ENCODE assay signal across 36 mouse cellular contexts in genomic region chr11:59653003-59653402, GRCm38 (mm10). TPM values are rescaled to one million over a fixed set of nuclear protein-coding genes. Genes with fewer than 3 reads are reported as not detected.
DNase-seq lines count a peak whose midpoint lies in the region; ATAC-seq and TF ChIP-seq lines count a peak whose summit lies in the region.
"Had no signal": no experiment of that assay in that cellular context is flagged by ENCODE, and none has a peak within 500 bp of the region (broad histone marks: within the 10 kb centered on the region; RNA-seq: fewer than 3 reads in every experiment).

No protein-coding gene starts in this region.

- no peak overlapping the region for H3K4me3 ChIP-seq in neural tube, embryonic 13.5 days
- no peak overlapping the region for H3K4me3 ChIP-seq in neural tube, embryonic 15.5 days (replicated peaks)
- no peak overlapping the region for H3K4me3 ChIP-seq in CH12.LX (replicated peaks in 1 of 3; ENCODE audit: low read depth in 2 of 3, low read length in 2 of 3, poor library complexity in 1 of 3)
- H3K4me3 ChIP-seq: forebrain, embryonic 13.5 days; heart, embryonic 12.5 days; hindbrain, embryonic 10.5 days; kidney, embryonic 15.5 days; limb, embryonic 12.5 days; midbrain, embryonic 10.5 days; stomach, embryonic 15.5 days had no signal

- H3K9me3 ChIP-seq in neural tube, embryonic 13.5 days = no peaks in the 10 kb centered on the region
- H3K9me3 ChIP-seq in neural tube, embryonic 15.5 days (replicated peaks) = no peaks in the 10 kb centered on the region
- no peaks in the 10 kb centered on the region for H3K9me3 ChIP-seq in CH12.LX (replicated peaks; ENCODE audit: low read length)
- H3K9me3 ChIP-seq: forebrain, embryonic 13.5 days; heart, embryonic 12.5 days; hindbrain, embryonic 10.5 days; kidney, embryonic 15.5 days; limb, embryonic 12.5 days; midbrain, embryonic 10.5 days; stomach, embryonic 15.5 days had no signal

- no peaks in the 10 kb centered on the region for H3K27me3 ChIP-seq in neural tube, embryonic 13.5 days
- H3K27me3 ChIP-seq in neural tube, embryonic 15.5 days (replicated peaks) = no peaks in the 10 kb centered on the region
- H3K27me3 ChIP-seq in CH12.LX (replicated peaks) = peaks cover 9% of the 10 kb centered on the region
- H3K27me3 ChIP-seq in splenic B cell, adult 2 months (ENCODE audit: control insufficient read depth, insufficient read depth, low read length, poor library complexity, severe bottlenecking) = no peaks in the 10 kb centered on the region
- H3K27me3 ChIP-seq: forebrain, embryonic 13.5 days; heart, embryonic 12.5 days; kidney, embryonic 15.5 days; limb, embryonic 12.5 days; stomach, embryonic 15.5 days had no signal

- no peaks in the 10 kb centered on the region for H3K4me1 ChIP-seq in neural tube, embryonic 13.5 days (replicated peaks)
- H3K4me1 ChIP-seq in neural tube, embryonic 15.5 days = no peaks in the 10 kb centered on the region
- H3K4me1 ChIP-seq in CH12.LX (ENCODE audit: control insufficient read depth in 1 of 2, insufficient read depth in 2 of 2) = peaks cover 0 to 4% of the 10 kb centered on the region in 2 experiments; a peak in 1 of 4 replicates
- H3K4me1 ChIP-seq: forebrain, embryonic 13.5 days; stomach, embryonic 15.5 days had no signal

- no peak for TF ChIP-seq EP300 in CH12.LX (IDR thresholded peaks at IDR 0.05; ENCODE audit: low read length)

- in situ Hi-C loops in CH12.LX (cut with MboI; ENCODE audit: low pct_ligation_motif_present, low pct_unique_long_range_greater_than_20kb, low sequenced_read_pairs) = no loop called here

- 85% methylated on average over 2 of the region's 2 CpGs for WGBS in neural tube, embryonic 13.5 days
- WGBS in neural tube, embryonic 15.5 days = 87% methylated on average over 2 of the region's 2 CpGs

- H3K36me3 ChIP-seq in neural tube, embryonic 13.5 days = no peaks in the 10 kb centered on the region
- H3K36me3 ChIP-seq in neural tube, embryonic 15.5 days = no peaks in the 10 kb centered on the region
- H3K36me3 ChIP-seq in CH12.LX (replicated peaks in 1 of 2; ENCODE audit: control insufficient read depth in 1 of 2, insufficient read depth in 1 of 2, low read length in 1 of 2) = no peaks in the 10 kb centered on the region
- no peaks in the 10 kb centered on the region for H3K36me3 ChIP-seq in splenic B cell, adult 2 months (ENCODE audit: control insufficient read depth, insufficient read depth, low read length, poor library complexity, severe bottlenecking)
- H3K36me3 ChIP-seq: heart, embryonic 12.5 days; hindbrain, embryonic 10.5 days; kidney, embryonic 15.5 days; limb, embryonic 12.5 days; midbrain, embryonic 10.5 days; stomach, embryonic 15.5 days had no signal

- TF ChIP-seq RAD21 in CH12.LX (IDR thresholded peaks at IDR 0.05; ENCODE audit: low read depth, low read length) = no peak

- peak; percentile 19 for DNase-seq in CH12.LX (ENCODE audit: extremely low read depth)
- DNase-seq in induced T-regulatory cell, adult 2 months (ENCODE audit: low read depth) = peak; percentile 50
- peak; percentile 32 for DNase-seq in splenic B cell, adult 2 months (ENCODE audit: low read depth, low spot score)
- no peak for DNase-seq in layer of hippocampus, adult 9-11 months
- DNase-seq in right cerebral cortex, postnatal 4 days = no peak
- no peak for DNase-seq in cerebellum, postnatal 4 days (ENCODE audit: low spot score in 2 of 2)
- DNase-seq: adrenal gland, postnatal 36 days; cerebellum, adult 11 months; cerebellum, postnatal 10 days; embryo, embryonic 11 days; heart, adult 11 months; heart, postnatal 10 days; kidney, adult 11 months; kidney, postnatal 36 days; lung, adult 2 months; lung, postnatal 36 days; right cerebral cortex, postnatal 25 days; thymus, adult 18-20 months had no signal

- H3K9ac ChIP-seq in neural tube, embryonic 13.5 days = no peak overlapping the region
- H3K9ac ChIP-seq in neural tube, embryonic 15.5 days (replicated peaks) = no peak overlapping the region
- no peak overlapping the region for H3K9ac ChIP-seq in CH12.LX (ENCODE audit: insufficient read depth, low read depth)
- H3K9ac ChIP-seq: forebrain, embryonic 13.5 days; heart, embryonic 12.5 days; kidney, embryonic 15.5 days; limb, embryonic 12.5 days; stomach, embryonic 15.5 days had no signal

- TF ChIP-seq POLR2A in CH12.LX (IDR thresholded peaks at IDR 0.05; ENCODE audit: low read depth, low read length) = no peak

- H3K27ac ChIP-seq in neural tube, embryonic 13.5 days (replicated peaks) = peak overlapping the region; percentile 42; the same call in 1 of the 2 replicates
- no peak overlapping the region for H3K27ac ChIP-seq in neural tube, embryonic 15.5 days (replicated peaks)
- no peak overlapping the region for H3K27ac ChIP-seq in CH12.LX (ENCODE audit: insufficient read depth, low read depth)
- H3K27ac ChIP-seq: forebrain, embryonic 13.5 days; hindbrain, embryonic 10.5 days; hindbrain, postnatal 0 days; kidney, embryonic 15.5 days; limb, embryonic 12.5 days; midbrain, embryonic 10.5 days; stomach, embryonic 15.5 days had no signal

- ATAC-seq in neural tube, embryonic 13.5 days (ENCODE audit: low read depth) = no peak
- no peak for ATAC-seq in neural tube, embryonic 15.5 days (ENCODE audit: low FRiP score)
- ATAC-seq: forebrain, embryonic 13.5 days; hindbrain, postnatal 0 days; midbrain, embryonic 16.5 days had no signal

- no peaks in the 10 kb centered on the region for H3K79me2 ChIP-seq in CH12.LX (replicated peaks; ENCODE audit: control insufficient read depth, extremely low read depth, insufficient read depth, poor library complexity, severe bottlenecking)

- TF ChIP-seq CTCF in CH12.LX (conservative IDR thresholded peaks at IDR 0.05 in 1 of 2, IDR thresholded peaks at IDR 0.05 in 1 of 2; ENCODE audit: low read depth in 2 of 2, low read length in 2 of 2) = no peak

- no peak overlapping the region for H3K4me2 ChIP-seq in neural tube, embryonic 13.5 days
- H3K4me2 ChIP-seq in neural tube, embryonic 15.5 days = no peak overlapping the region
- H3K4me2 ChIP-seq in CH12.LX (ENCODE audit: insufficient read depth, low read depth, poor library complexity, severe bottlenecking) = no peak overlapping the region
- H3K4me2 ChIP-seq: forebrain, embryonic 13.5 days; heart, embryonic 12.5 days; kidney, embryonic 15.5 days; limb, embryonic 12.5 days; liver, embryonic 11.5 days; stomach, embryonic 15.5 days had no signal

- dilution Hi-C loops in CH12.LX (cut with MboI; ENCODE audit: extremely low pct_ligation_motif_present, extremely low pct_unique_long_range_greater_than_20kb, low sequenced_read_pairs) = no loop called here

TF ChIP-seq in CH12.LX, 34 proteins besides CTCF, POLR2A, EP300 and RAD21:
- TF ChIP-seq JUND (conservative IDR thresholded peaks at IDR 0.05; ENCODE audit: low read depth, low read length) = no peak
- 0 out of 2 replicates have a peak, but pooled peaks have one; percentile 18 for TF ChIP-seq BHLHE40 (IDR thresholded peaks at IDR 0.05; ENCODE audit: low read depth, low read length)
TF ChIP-seq in CH12.LX: peak in this region for 1.

RNA-seq across cellular contexts. Expression of gene Mprip, which starts 8.1 kb away (rescaled TPM):
- polyA plus RNA-seq in neural tube, embryonic 13.5 days (2015; fragmentation: Nextera tagmentation; extraction: Ambion mirVana) = 58.2 and 73.5 TPM in 2 replicates
- 46.8 and 65.8 TPM in 2 replicates for polyA plus RNA-seq in neural tube, embryonic 15.5 days (2015; fragmentation: Nextera tagmentation; extraction: Ambion mirVana)
- 59.5 and 71.6 TPM in 2 replicates for total RNA-seq in CH12.LX (2012; rRNA removed)
- 45.6 and 50.6 TPM in 2 replicates for total RNA-seq in CH12.LX (2014; rRNA removed)
- polyA plus RNA-seq in CH12.LX (2012; ENCODE audit: insufficient read length, low read depth) = 52.8 and 56.4 TPM in 2 replicates

RNA-seq across cellular contexts. Expression of gene Olfr223, which starts 59.9 kb away (rescaled TPM):
- not detected in 2 replicates for polyA plus RNA-seq in neural tube, embryonic 13.5 days (2015; fragmentation: Nextera tagmentation; extraction: Ambion mirVana)
- polyA plus RNA-seq in neural tube, embryonic 15.5 days (2015; fragmentation: Nextera tagmentation; extraction: Ambion mirVana) = not detected in 2 replicates
- not detected in 2 replicates for total RNA-seq in CH12.LX (2012; rRNA removed)
- not detected in 2 replicates for total RNA-seq in CH12.LX (2014; rRNA removed)
- polyA plus RNA-seq in CH12.LX (2012; ENCODE audit: insufficient read length, low read depth) = not detected in 2 replicates
- total RNA-seq: adrenal gland, adult 18-20 months; adrenal gland, postnatal 36 days; gastrocnemius, adult 8-10 months; heart, postnatal 10 days; hindbrain, postnatal 0 days; layer of hippocampus, adult 8-10 months; left cerebral cortex, postnatal 14 days had no signal
- polyA plus RNA-seq: embryonic facial prominence, embryonic 14.5 days; forebrain, embryonic 13.5 days; frontal cortex, adult 2 months; heart, embryonic 12.5 days; hindbrain, embryonic 10.5 days; hindbrain, postnatal 0 days; kidney, embryonic 15.5 days; limb, embryonic 12.5 days; liver, embryonic 11.5 days; lung, adult 2 months; midbrain, embryonic 10.5 days; midbrain, embryonic 16.5 days; stomach, embryonic 15.5 days had no signal

Comparison
In these comparisons a context has a peak if more than half of its experiments do, and no peak if none do; other contexts are left out.
1. DNase-seq: peak in CH12.LX (single experiment), induced T-regulatory cell, adult 2 months (single experiment) and splenic B cell, adult 2 months (single experiment); none in layer of hippocampus, adult 9-11 months (single experiment), right cerebral cortex, postnatal 4 days (single experiment) and cerebellum, postnatal 4 days (0 of 2).